Mouse (Mus musculus): ENCODE measurements around the gene Mup10. TPM values are rescaled to one million over a fixed set of nuclear protein-coding genes. Genes with fewer than 3 reads are reported as not detected.
"Not testable (repeated sequence)": the region's sequence is repeated elsewhere in the genome, so short reads cannot be mapped to it uniquely, and the experiment has no call there.

Gene Mup10
- total RNA-seq (2022) = not detected

DNA sequence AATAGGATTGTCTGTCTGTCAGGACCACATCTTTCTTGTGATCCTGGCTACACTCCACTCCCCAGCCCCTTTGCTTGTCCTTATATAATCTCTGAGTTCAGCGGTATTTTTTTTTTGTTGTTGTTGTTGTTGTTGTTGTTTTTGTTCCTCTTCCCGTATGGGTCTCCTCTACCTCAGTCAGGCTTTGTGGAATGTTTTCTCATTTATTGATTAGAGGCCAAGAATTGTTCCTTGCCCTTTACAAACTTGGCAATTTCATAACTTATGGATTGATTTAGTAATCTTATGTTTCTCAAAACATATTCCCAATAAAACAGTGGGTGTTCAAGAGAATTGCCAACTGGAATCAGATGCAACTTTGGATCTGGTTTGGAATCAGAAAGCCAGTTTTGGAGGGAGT is at the start of gene Mup10:
Mup10 (minus strand) TSS at position 101 of the 400 bp plus-strand sequence.
- not testable (repeated sequence) for DNase-seq (ENCODE audit: low spot score)

Other genes starting within 250 kb of the Mup10 start
- gene Mup9, start 160.2 kb downstream of the Mup10 start, total RNA-seq (2022) = not detected
- gene Mup1, start 80.2 kb downstream of the Mup10 start, total RNA-seq (2022) = not detected
- not detected for gene Mup11, start 80.2 kb upstream of the Mup10 start, total RNA-seq (2022)
- gene Mup12, start 159.1 kb upstream of the Mup10 start, total RNA-seq (2022) = not detected
- gene Mup22, start 239.3 kb upstream of the Mup10 start, total RNA-seq (2022) = 1 to 10 TPM in 2 of 4 experiments, under 1 TPM in 1, not detected in 1; 0.38 to 7.0 (median 1.5) TPM